Mouse (Mus musculus): ENCODE measurements at regions not wholly inside any gene's neighbourhood (a gene's known extent, or its start where the extent isn't known, plus 50 kb on each side); places are given as distances from the start of the nearest gene placed in this dataset.

DNA sequence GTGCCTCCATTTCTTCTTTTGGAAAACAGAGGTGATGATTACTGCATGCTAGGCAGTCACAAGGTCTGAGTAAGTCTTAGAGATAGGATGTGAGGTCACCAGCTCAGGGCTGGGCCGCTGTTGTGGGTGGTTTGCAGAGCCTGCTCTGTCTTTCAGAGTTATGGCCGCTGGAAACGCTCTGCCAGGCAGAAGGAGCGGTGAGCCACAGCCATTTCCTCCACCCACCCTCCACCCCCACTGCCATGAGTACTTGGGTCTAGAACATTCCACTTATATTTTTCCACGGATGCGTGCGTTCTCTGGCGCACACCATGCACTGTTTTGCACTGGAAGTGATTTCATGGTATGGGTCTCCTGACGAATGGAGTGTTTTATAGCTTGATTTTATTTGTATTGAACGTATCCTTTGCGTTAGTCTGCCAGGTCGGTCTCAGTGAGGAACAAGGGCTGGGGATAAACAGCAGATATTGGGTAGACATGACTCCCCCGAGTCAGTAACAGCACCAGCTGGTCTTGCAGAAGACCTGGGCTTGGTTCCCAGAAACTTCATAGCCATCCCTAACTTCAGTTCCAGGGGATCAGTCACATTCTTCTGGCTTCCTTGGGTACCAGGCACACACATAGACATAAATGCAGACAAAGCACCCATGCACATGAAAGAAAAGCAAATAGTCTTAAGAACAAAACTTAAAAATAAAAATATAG is 300.8 kb downstream of the Med13l start:
- no peaks in the 10 kb centered on the region for H3K36me3 ChIP-seq
- H3K9me3 ChIP-seq, result peaks cover 4% of the 10 kb centered on the region; the same call in 1 of the 2 replicates
- no peak for ATAC-seq (ENCODE audit: insufficient number of reproducible peaks, insufficient read depth, low FRiP score, low TSS enrichment)
- no peak overlapping the region for H3K27ac ChIP-seq
- no peak overlapping the region for H3K4me3 ChIP-seq
- no peaks in the 10 kb centered on the region for H3K4me1 ChIP-seq
- H3K4me2 ChIP-seq (replicated peaks), result no peak overlapping the region
- 79% methylated on average over 13 of the region's 13 CpGs for WGBS
- no peak overlapping the region for H3K9ac ChIP-seq
- no peaks in the 10 kb centered on the region for H3K27me3 ChIP-seq

DNA sequence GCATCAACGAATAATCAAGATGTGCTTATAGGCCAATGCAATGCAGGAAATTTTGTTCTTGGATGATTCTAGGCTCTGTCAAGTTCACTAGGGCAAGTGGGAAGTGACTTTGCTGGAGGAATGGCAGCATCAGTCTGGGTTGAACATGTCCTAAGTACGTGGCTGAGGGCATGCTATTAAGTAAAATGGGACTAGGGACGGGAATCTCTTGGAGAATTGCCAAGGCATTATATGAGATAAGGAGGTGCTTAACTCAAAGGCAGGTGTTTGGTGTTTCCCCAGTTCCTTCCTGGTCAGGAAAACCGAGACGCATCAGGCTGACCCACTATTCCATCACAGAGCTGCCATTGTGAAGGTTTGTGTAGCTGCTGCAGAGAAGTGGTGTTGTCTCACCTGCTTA is 307.0 kb downstream of the Med13l start:
- WGBS, result 86% methylated on average over 5 of the region's 5 CpGs
- H3K36me3 ChIP-seq, result no peaks in the 10 kb centered on the region
- ATAC-seq (ENCODE audit: insufficient number of reproducible peaks, insufficient read depth, low FRiP score, low TSS enrichment), result no peak
- H3K27ac ChIP-seq, result no peak overlapping the region
- H3K4me3 ChIP-seq, result no peak overlapping the region
- H3K9me3 ChIP-seq, result peaks cover 4% of the 10 kb centered on the region; the same call in 1 of the 2 replicates
- H3K4me2 ChIP-seq (replicated peaks), result no peak overlapping the region
- no peak overlapping the region for H3K9ac ChIP-seq
- no peaks in the 10 kb centered on the region for H3K4me1 ChIP-seq
- H3K27me3 ChIP-seq, result no peaks in the 10 kb centered on the region

DNA sequence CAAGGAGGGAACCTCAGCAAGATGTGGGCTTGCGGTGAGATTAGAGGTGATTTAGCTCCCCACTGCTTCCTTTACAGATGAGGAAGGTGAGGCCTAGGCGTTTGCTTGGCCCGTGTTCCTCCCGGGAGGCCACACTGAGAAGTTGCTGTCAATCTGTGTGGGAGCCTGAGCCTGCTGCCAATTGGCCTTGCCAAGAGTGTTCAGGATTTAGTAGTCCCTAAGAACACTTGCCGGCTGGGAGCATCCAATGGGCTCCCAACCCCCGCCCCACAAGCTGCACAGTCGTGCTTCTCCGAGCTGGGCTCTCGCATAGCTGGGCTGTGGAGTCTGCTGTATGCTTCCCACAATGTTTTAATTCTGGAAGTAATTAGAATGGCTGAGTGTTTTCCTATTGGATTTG is 308.9 kb downstream of the Med13l start:
- WGBS, result 60% methylated on average over 9 of the region's 9 CpGs
- no peaks in the 10 kb centered on the region; the same call in 1 of the 2 replicates for H3K9me3 ChIP-seq
- no peaks in the 10 kb centered on the region for H3K4me1 ChIP-seq
- ATAC-seq (ENCODE audit: insufficient number of reproducible peaks, insufficient read depth, low FRiP score, low TSS enrichment), result no peak
- no peak overlapping the region for H3K27ac ChIP-seq
- no peaks in the 10 kb centered on the region for H3K27me3 ChIP-seq
- H3K4me2 ChIP-seq (replicated peaks), result no peak overlapping the region
- no peak overlapping the region for H3K4me3 ChIP-seq
- H3K36me3 ChIP-seq, result no peaks in the 10 kb centered on the region
- no peak overlapping the region for H3K9ac ChIP-seq

DNA sequence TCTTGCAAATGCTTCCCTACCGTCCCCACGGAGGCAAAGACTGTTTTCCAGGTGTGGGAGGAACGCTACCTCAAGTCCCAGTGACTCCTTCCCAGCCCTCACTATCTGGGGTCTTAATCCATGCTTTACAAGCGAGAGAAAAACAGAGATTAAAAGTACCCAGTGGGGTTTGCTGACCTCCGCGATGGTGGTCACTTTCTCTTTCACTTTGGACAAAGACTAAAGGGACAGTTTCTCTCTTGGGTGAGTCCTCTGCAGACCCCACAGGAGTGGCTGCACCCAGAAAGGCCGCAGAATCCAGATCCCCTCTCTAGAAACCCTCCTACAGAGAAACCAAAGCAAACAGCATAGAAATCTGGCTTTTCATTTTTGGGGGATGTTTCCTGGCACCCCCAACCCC is 313.4 kb downstream of the Med13l start:
- H3K36me3 ChIP-seq, result no peaks in the 10 kb centered on the region
- H3K27me3 ChIP-seq, result peaks cover 2% of the 10 kb centered on the region; the same call in 1 of the 2 replicates
- no peaks in the 10 kb centered on the region for H3K9me3 ChIP-seq
- no peak overlapping the region for H3K9ac ChIP-seq
- ATAC-seq (ENCODE audit: insufficient number of reproducible peaks, insufficient read depth, low FRiP score, low TSS enrichment), result no peak
- WGBS, result 39% methylated on average over 7 of the region's 7 CpGs
- no peak overlapping the region for H3K4me3 ChIP-seq
- H3K4me1 ChIP-seq, result peaks cover 5% of the 10 kb centered on the region; the same call in 1 of the 2 replicates
- no peak overlapping the region for H3K27ac ChIP-seq
- no peak overlapping the region for H3K4me2 ChIP-seq (replicated peaks)

DNA sequence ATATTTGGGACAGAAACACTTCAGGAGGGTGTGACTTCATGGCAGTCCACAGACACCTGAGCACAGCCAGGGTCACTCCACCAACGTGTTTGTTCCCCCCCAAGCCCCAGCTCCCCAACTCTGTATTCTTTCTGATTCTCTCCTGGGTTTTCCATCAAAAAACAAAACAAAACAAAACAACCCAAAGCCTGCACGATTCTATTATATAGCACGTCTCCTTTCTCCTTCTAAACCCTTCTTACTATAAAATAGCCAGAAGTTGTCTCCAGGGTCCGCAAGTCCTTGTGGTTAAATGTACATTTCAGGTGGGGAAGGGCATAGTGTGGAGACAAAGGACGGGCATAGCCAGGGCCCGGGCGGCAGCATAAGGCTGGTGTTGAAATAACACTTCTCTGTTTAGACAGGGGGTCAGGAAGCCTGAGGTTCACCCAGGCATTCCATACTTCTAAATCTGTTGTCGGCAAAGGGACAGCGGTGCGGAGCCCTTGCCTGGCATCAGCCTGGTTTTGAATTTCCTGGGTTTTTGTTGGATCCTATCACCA is 314.7 kb downstream of the Med13l start:
- no peak overlapping the region for H3K4me3 ChIP-seq
- 49% methylated on average over 10 of the region's 10 CpGs for whole genome bisulfite sequencing
- H3K9me3 ChIP-seq, result no peaks in the 10 kb centered on the region
- no peak overlapping the region for H3K27ac ChIP-seq
- H3K9ac ChIP-seq, result no peak overlapping the region
- no peak for ATAC-seq (ENCODE audit: insufficient number of reproducible peaks, insufficient read depth, low FRiP score, low TSS enrichment)
- no peaks in the 10 kb centered on the region for H3K36me3 ChIP-seq
- H3K27me3 ChIP-seq, result peaks cover 4% of the 10 kb centered on the region; the same call in 1 of the 2 replicates
- 0 out of 2 replicates have a peak overlapping the region, but pooled peaks have one; percentile 0 for H3K4me2 ChIP-seq (replicated peaks)
- H3K4me1 ChIP-seq, result peaks cover 9% of the 10 kb centered on the region

DNA sequence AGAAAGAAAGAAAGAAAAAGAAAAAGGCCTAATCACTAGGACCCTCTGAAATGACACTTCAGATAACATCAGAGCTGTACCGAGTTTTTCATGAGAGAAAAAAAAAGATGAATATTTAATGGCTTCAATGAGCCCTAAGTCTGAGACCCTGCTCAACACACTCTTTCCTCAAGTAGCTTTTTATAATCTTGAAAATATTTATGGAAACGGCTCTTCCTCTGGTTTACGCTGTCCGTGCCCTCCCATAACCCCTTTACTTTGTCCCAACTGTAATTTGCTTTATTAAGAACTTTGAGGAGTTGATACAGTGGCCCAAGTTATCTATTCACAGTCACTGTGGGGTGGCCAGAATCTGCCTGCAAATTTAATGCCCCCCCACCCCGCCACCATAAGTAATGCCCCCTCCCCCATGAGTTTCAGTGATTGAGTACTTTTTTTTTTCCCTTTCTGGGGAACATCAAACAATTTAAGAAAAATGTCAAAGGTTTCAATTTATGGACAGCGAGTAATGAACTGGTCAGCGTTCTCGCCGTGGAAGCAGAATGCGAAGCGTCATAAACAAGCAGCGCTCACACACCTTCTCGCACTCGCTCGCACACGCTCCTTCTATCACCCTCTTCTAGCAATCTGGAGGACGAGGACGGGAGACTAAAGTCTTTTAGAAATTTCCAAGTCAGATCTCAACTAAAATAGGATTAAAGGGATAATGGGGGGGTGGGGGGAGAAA is 316.3 kb downstream of the Med13l start:
- Histone ChIP-seq H3K4me1 (peaks cover 12% of the 10 kb centered on the region), H3K36me3 (no peaks in the 10 kb centered on the region), H3K27me3 (peaks cover 4% of the 10 kb centered on the region; the same call in 1 of the 2 replicates), H3K4me3 (peak overlapping the region; percentile 32), H3K9me3 (no peaks in the 10 kb centered on the region), H3K4me2 (replicated peaks) (peak overlapping the region; percentile 57), H3K27ac (peak overlapping the region; percentile 60; the same call in 1 of the 2 replicates), H3K9ac (0 out of 2 replicates have a peak overlapping the region, but pooled peaks have one; percentile 19)
- WGBS, result 9% methylated on average over 18 of the region's 18 CpGs
- no peak for ATAC-seq (ENCODE audit: insufficient number of reproducible peaks, insufficient read depth, low FRiP score, low TSS enrichment)

DNA sequence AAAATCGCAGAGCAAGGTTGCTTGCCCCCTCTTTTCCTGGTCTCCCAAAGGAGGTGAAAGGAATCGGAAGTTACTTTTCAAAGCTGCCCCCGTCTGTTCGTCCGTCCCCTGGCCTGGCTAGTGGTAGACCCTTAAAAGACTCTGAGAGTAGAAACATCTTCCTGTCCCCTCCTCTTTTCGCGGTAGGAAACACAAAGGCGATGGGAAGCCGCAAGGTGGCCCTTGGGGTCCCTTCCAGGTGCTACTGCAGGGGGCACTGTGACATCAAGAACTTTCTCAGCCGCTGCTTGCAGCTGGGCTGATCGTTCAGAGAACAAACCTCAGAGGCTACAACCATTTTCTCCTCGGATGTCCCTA is 316.8 kb downstream of the Med13l start:
- Histone ChIP-seq H3K4me3 (peak overlapping the region; percentile 32), H3K27me3 (peaks cover 4% of the 10 kb centered on the region; the same call in 1 of the 2 replicates), H3K36me3 (no peaks in the 10 kb centered on the region), H3K9me3 (no peaks in the 10 kb centered on the region), H3K4me1 (peaks cover 12% of the 10 kb centered on the region), H3K9ac (0 out of 2 replicates have a peak overlapping the region, but pooled peaks have one; percentile 19), H3K27ac (peak overlapping the region; percentile 60; the same call in 1 of the 2 replicates), H3K4me2 (replicated peaks) (peak overlapping the region; percentile 57)
- WGBS, result 0% methylated on average over 12 of the region's 12 CpGs
- ATAC-seq (ENCODE audit: insufficient number of reproducible peaks, insufficient read depth, low FRiP score, low TSS enrichment), result no peak

DNA sequence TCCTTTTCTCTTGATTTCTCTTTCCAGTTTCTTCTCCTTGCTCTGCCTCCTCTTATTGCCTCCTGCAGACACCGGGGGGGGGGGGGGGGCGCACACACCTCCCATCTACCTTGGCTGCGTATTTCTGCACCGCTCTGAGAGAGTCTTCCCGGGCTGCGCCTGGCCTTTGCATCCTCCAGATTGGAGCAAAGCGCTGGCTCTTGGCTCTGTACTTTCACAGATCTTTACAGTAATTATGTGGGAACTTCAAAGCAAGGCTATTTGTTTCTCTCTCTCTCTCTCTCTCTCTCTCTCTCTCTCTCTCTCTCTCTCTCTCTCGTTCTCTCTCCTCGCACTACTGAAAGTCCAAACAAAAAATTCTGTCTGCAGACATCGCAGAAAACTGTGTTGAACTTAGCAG is 317.4 kb downstream of the Med13l start:
- H3K4me1 ChIP-seq, result peaks cover 12% of the 10 kb centered on the region
- 11% methylated on average over 9 of the region's 10 CpGs for WGBS
- peaks cover 4% of the 10 kb centered on the region; the same call in 1 of the 2 replicates for H3K27me3 ChIP-seq
- peak overlapping the region; percentile 63; the same call in 1 of the 2 replicates for H3K27ac ChIP-seq
- peak overlapping the region; percentile 57 for H3K4me2 ChIP-seq (replicated peaks)
- H3K9ac ChIP-seq, result no peak overlapping the region
- peak overlapping the region; percentile 32 for H3K4me3 ChIP-seq
- H3K9me3 ChIP-seq, result no peaks in the 10 kb centered on the region
- ATAC-seq (ENCODE audit: insufficient number of reproducible peaks, insufficient read depth, low FRiP score, low TSS enrichment), result no peak
- H3K36me3 ChIP-seq, result no peaks in the 10 kb centered on the region

DNA sequence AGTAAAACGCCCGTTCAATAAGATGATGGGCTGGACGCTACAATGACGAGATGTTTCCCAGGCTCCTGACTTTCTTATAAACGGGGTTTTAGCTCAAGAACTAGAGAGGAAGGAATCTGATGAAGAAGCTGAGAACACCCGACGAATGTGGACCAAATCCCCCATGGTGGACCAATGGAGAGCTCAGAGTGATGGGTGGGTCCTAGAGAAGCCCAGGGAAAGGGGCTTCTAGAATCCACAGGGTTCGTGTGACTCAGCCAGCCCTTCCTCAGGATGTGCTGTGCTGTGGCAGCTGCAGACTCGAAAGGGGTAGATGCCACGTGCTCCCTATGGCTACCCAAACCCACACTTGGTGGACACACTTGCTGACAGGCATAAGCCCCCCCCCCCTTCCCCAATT is 318.2 kb downstream of the Med13l start:
- Histone ChIP-seq H3K9ac (no peak overlapping the region), H3K4me2 (replicated peaks) (no peak overlapping the region), H3K36me3 (no peaks in the 10 kb centered on the region), H3K27me3 (peaks cover 4% of the 10 kb centered on the region; the same call in 1 of the 2 replicates), H3K4me3 (no peak overlapping the region), H3K9me3 (no peaks in the 10 kb centered on the region), H3K27ac (no peak overlapping the region), H3K4me1 (peaks cover 12% of the 10 kb centered on the region)
- ATAC-seq (ENCODE audit: insufficient number of reproducible peaks, insufficient read depth, low FRiP score, low TSS enrichment), result no peak
- 38% methylated on average over 10 of the region's 10 CpGs for WGBS

DNA sequence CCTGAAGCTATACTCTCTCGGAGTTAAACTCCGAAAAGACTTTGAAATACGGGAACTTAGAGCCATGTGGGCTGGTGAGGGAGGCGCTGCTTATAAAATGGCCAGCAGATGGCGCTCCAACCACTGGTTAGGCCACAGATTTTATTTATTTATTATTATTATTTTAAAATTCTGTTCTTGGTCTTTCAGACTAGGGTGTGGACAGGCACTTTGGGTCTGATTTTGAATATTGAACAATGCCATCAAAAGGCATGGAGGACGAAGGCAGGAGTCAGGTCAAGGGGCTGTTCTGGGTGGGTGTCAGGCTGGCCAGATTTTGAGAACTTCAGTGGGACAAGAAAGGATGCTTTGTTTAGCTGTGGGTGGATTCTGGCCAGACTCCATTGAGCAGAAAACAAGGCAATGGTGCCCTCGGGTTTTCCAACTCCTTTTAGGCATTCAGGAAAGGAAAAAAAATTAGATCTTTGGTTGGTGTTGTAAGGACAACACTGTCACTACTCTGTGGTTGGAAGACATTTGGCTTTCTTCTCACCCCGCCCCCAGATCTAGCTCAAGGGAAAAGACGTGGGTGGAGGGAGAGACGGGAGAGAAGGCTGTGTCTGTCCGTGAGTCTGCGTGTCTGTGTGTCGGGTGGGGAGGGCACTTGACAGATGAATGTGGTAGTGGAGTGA is 319.5 kb downstream of the Med13l start:
- Histone ChIP-seq H3K27me3 (peaks cover 4% of the 10 kb centered on the region; the same call in 1 of the 2 replicates), H3K9ac (no peak overlapping the region), H3K4me3 (no peak overlapping the region), H3K4me2 (replicated peaks) (peak overlapping the region; percentile 11; the same call in 1 of the 2 replicates), H3K27ac (peak overlapping the region; percentile 73), H3K9me3 (no peaks in the 10 kb centered on the region), H3K36me3 (no peaks in the 10 kb centered on the region), H3K4me1 (peaks cover 12% of the 10 kb centered on the region)
- 10% methylated on average over 13 of the region's 13 CpGs for WGBS
- 0 out of 2 replicates have a peak, but pooled peaks have one; percentile 35 for ATAC-seq (ENCODE audit: insufficient number of reproducible peaks, insufficient read depth, low FRiP score, low TSS enrichment)

DNA sequence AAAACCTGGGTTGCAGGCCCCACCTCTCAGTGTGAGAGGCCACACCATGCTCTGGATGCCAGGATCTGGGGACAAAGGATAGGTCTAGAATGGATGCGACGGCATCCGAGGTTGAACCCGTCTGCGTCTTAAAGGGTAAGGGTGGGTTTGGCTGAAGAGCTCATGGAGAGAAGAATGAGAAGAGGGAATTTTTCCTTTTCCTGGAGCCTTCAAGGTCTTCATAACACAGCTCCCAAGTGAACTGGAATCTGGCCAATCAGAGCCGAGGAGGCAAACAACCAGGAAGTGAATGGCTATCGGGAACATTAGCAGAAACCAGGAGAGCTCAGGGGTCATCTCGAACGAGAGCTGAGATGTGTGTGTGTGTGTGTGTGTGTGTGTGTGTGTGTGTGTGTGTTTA is 320.1 kb downstream of the Med13l start:
- H3K4me1 ChIP-seq, result peaks cover 10% of the 10 kb centered on the region
- H3K27me3 ChIP-seq, result peaks cover 4% of the 10 kb centered on the region; the same call in 1 of the 2 replicates
- H3K4me3 ChIP-seq, result no peak overlapping the region
- no peaks in the 10 kb centered on the region for H3K9me3 ChIP-seq
- H3K9ac ChIP-seq, result no peak overlapping the region
- ATAC-seq (ENCODE audit: insufficient number of reproducible peaks, insufficient read depth, low FRiP score, low TSS enrichment), result no peak
- peak overlapping the region; percentile 73 for H3K27ac ChIP-seq
- H3K36me3 ChIP-seq, result no peaks in the 10 kb centered on the region
- H3K4me2 ChIP-seq (replicated peaks), result peak overlapping the region; percentile 11; the same call in 1 of the 2 replicates
- WGBS, result 55% methylated on average over 9 of the region's 9 CpGs
